ENCODE assay signal across 8 mouse cellular contexts in genomic region chr1:88258881-88259642, GRCm38 (mm10). TPM values are rescaled to one million over a fixed set of nuclear protein-coding genes. Genes with fewer than 3 reads are reported as not detected.
A peak's percentile ranks its signal among the peaks of the same experiment; 100 is the strongest.
DNase-seq lines count a peak whose midpoint lies in the region; ATAC-seq and TF ChIP-seq lines count a peak whose summit lies in the region.

No protein-coding gene starts in this region.

- TF ChIP-seq POLR2A in cerebellum, adult 2 months (IDR thresholded peaks at IDR 0.05; ENCODE audit: borderline replicate concordance, insufficient read depth, low read length), result no peak

- peaks cover 58% of the 10 kb centered on the region for H3K9me3 ChIP-seq in midbrain, embryonic 11.5 days (ENCODE audit: control insufficient read depth, low read length)
- H3K9me3 ChIP-seq in midbrain, embryonic 13.5 days, result peaks cover 49% of the 10 kb centered on the region
- peaks cover 48% of the 10 kb centered on the region for H3K9me3 ChIP-seq in midbrain, postnatal 0 days (ENCODE audit: low read length)

- WGBS in cerebellum, adult 2 months, result 53% methylated on average over 8 of the region's 8 CpGs
- WGBS in midbrain, embryonic 11.5 days, result 82% methylated on average over 8 of the region's 8 CpGs
- 79% methylated on average over 8 of the region's 8 CpGs for WGBS in midbrain, embryonic 13.5 days
- 79% methylated on average over 8 of the region's 8 CpGs for WGBS in midbrain, postnatal 0 days

- H3K4me3 ChIP-seq in cerebellum, adult 2 months (replicated peaks; ENCODE audit: insufficient read depth, low read depth, low read length), result no peak overlapping the region
- no peak overlapping the region for H3K4me3 ChIP-seq in midbrain, embryonic 11.5 days (ENCODE audit: low read depth, low read length)
- no peak overlapping the region for H3K4me3 ChIP-seq in midbrain, embryonic 13.5 days (replicated peaks)
- no peak overlapping the region for H3K4me3 ChIP-seq in midbrain, postnatal 0 days (ENCODE audit: low read depth, low read length)

- H3K9ac ChIP-seq in midbrain, embryonic 11.5 days (ENCODE audit: low read length), result no peak overlapping the region
- H3K9ac ChIP-seq in midbrain, embryonic 13.5 days (replicated peaks), result no peak overlapping the region
- peak overlapping the region; percentile 3 for H3K9ac ChIP-seq in midbrain, postnatal 0 days (replicated peaks; ENCODE audit: low read length, poor library complexity, severe bottlenecking)

- no peaks in the 10 kb centered on the region for H3K27me3 ChIP-seq in cerebellum, adult 2 months (ENCODE audit: control insufficient read depth, insufficient read depth, low read length)
- H3K27me3 ChIP-seq in midbrain, embryonic 11.5 days (ENCODE audit: control insufficient read depth, insufficient read depth, low read length), result no peaks in the 10 kb centered on the region
- H3K27me3 ChIP-seq in midbrain, embryonic 13.5 days, result no peaks in the 10 kb centered on the region
- H3K27me3 ChIP-seq in midbrain, postnatal 0 days (ENCODE audit: insufficient read depth, low read length), result no peaks in the 10 kb centered on the region

- peaks cover 30% of the 10 kb centered on the region for H3K4me1 ChIP-seq in cerebellum, adult 2 months (ENCODE audit: control insufficient read depth, insufficient read depth, low read length)
- no peaks in the 10 kb centered on the region for H3K4me1 ChIP-seq in midbrain, embryonic 11.5 days (ENCODE audit: control insufficient read depth, insufficient read depth, low read length)
- no peaks in the 10 kb centered on the region for H3K4me1 ChIP-seq in midbrain, embryonic 13.5 days (replicated peaks)
- no peaks in the 10 kb centered on the region for H3K4me1 ChIP-seq in midbrain, postnatal 0 days (ENCODE audit: insufficient read depth, low read length)

- peak; percentile 6; the same call in 1 of the 2 replicates for ATAC-seq in midbrain, embryonic 11.5 days (ENCODE audit: low FRiP score)
- ATAC-seq in midbrain, embryonic 13.5 days, result no peak
- peak; percentile 2 to 12; a peak in 3 of 4 replicates for ATAC-seq in hematopoietic stem cell, adult 5-6 weeks (replicated peaks in 1 of 2; ENCODE audit: insufficient read depth in 1 of 2, low FRiP score in 2 of 2, low TSS enrichment in 1 of 2, low read depth in 1 of 2, poor library complexity in 2 of 2, severe bottlenecking in 2 of 2)
- ATAC-seq in midbrain, postnatal 0 days (ENCODE audit: low FRiP score), result no peak
- no peak for ATAC-seq in erythroblast, adult 5-6 weeks (replicated peaks; ENCODE audit: low FRiP score, poor library complexity, severe bottlenecking)

- TF ChIP-seq CTCF in cerebellum, adult 2 months (IDR thresholded peaks at IDR 0.05; ENCODE audit: borderline replicate concordance, insufficient read depth, low read depth, low read length), result no peak
- TF ChIP-seq CTCF in midbrain, postnatal 0 days (IDR thresholded peaks at IDR 0.05), result no peak

- peak; percentile 83 for DNase-seq in cerebellum, postnatal 14 days
- DNase-seq in cerebellum, adult 2 months, result no peak
- no peak for DNase-seq in midbrain, embryonic 11.5 days (ENCODE audit: low spot score, missing footprints)
- peak; percentile 79 for DNase-seq in midbrain, postnatal 0 days (ENCODE audit: low spot score)
- DNase-seq in layer of hippocampus, adult 11-12 months (ENCODE audit: low spot score), result no peak

- H3K27ac ChIP-seq in cerebellum, adult 2 months (ENCODE audit: insufficient read depth, low read length), result no peak overlapping the region
- no peak overlapping the region for H3K27ac ChIP-seq in midbrain, embryonic 11.5 days (ENCODE audit: low read depth, low read length)
- no peak overlapping the region; the same call in 1 of the 2 replicates for H3K27ac ChIP-seq in midbrain, embryonic 13.5 days
- no peak overlapping the region for H3K27ac ChIP-seq in midbrain, postnatal 0 days (ENCODE audit: low read depth, low read length)

- no peak overlapping the region for H3K4me2 ChIP-seq in midbrain, embryonic 11.5 days
- H3K4me2 ChIP-seq in midbrain, embryonic 13.5 days (replicated peaks), result no peak overlapping the region
- H3K4me2 ChIP-seq in midbrain, postnatal 0 days (ENCODE audit: low read depth, low read length, poor library complexity, severe bottlenecking), result no peak overlapping the region

- H3K36me3 ChIP-seq in midbrain, embryonic 11.5 days (ENCODE audit: control insufficient read depth, insufficient read depth, low read length), result peaks cover 33% of the 10 kb centered on the region
- H3K36me3 ChIP-seq in midbrain, embryonic 13.5 days, result peaks cover 51% of the 10 kb centered on the region
- peaks cover 49% of the 10 kb centered on the region for H3K36me3 ChIP-seq in midbrain, postnatal 0 days (ENCODE audit: insufficient read depth, low read length)

RNA-seq across cellular contexts. Expression of gene Hjurp, which starts 18.4 kb away (rescaled TPM):
- polyA plus RNA-seq in cerebellum, adult 2 months (2012; rRNA removed), result 79.1 and 80.4 TPM in 2 replicates
- polyA plus RNA-seq in midbrain, embryonic 11.5 days (2014; fragmentation: Nextera tagmentation; extraction: Ambion mirVana), result 135 TPM in 2 replicates
- polyA plus RNA-seq in midbrain, embryonic 13.5 days (2015; fragmentation: Nextera tagmentation; extraction: Ambion mirVana), result 107 and 110 TPM in 2 replicates
- total RNA-seq in hematopoietic stem cell, adult 5-6 weeks (2017), result 206 and 220 TPM in 2 replicates
- total RNA-seq in midbrain, postnatal 0 days (2014; rRNA removed), result 88.0 and 96.8 TPM in 2 replicates
- polyA plus RNA-seq in midbrain, postnatal 0 days (2015; fragmentation: Nextera tagmentation; extraction: Ambion mirVana), result 42.3 and 45.9 TPM in 2 replicates
- 66.9 and 89.5 TPM in 2 replicates for total RNA-seq in erythroblast, adult 5-6 weeks (2015; ENCODE audit: low replicate concordance)
- 110 and 133 TPM in 2 replicates for total RNA-seq in erythroblast, adult 5-6 weeks (2017; ENCODE audit: low replicate concordance)

RNA-seq across cellular contexts. Expression of gene Trpm8, which starts 18.4 kb away (rescaled TPM):
- polyA plus RNA-seq in cerebellum, adult 2 months (2012; rRNA removed), result 0.48 and 0.49 TPM in 2 replicates
- not detected in 2 replicates for polyA plus RNA-seq in midbrain, embryonic 11.5 days (2014; fragmentation: Nextera tagmentation; extraction: Ambion mirVana)
- polyA plus RNA-seq in midbrain, embryonic 13.5 days (2015; fragmentation: Nextera tagmentation; extraction: Ambion mirVana), result 0.04 TPM in 1 of 2 replicates, not detected in the other
- not detected in 2 replicates for total RNA-seq in hematopoietic stem cell, adult 5-6 weeks (2017)
- total RNA-seq in midbrain, postnatal 0 days (2014; rRNA removed), result 1.2 TPM in 2 replicates
- 0.21 and 0.29 TPM in 2 replicates for polyA plus RNA-seq in midbrain, postnatal 0 days (2015; fragmentation: Nextera tagmentation; extraction: Ambion mirVana)
- total RNA-seq in erythroblast, adult 5-6 weeks (2015; ENCODE audit: low replicate concordance), result not detected in 2 replicates
- not detected in 2 replicates for total RNA-seq in erythroblast, adult 5-6 weeks (2017; ENCODE audit: low replicate concordance)

RNA-seq across cellular contexts. Expression of gene Mroh2a, which starts 32.3 kb away (rescaled TPM):
- 0.25 and 0.43 TPM in 2 replicates for polyA plus RNA-seq in cerebellum, adult 2 months (2012; rRNA removed)
- polyA plus RNA-seq in midbrain, embryonic 11.5 days (2014; fragmentation: Nextera tagmentation; extraction: Ambion mirVana), result 1.6 and 1.7 TPM in 2 replicates
- 0.68 and 1.0 TPM in 2 replicates for polyA plus RNA-seq in midbrain, embryonic 13.5 days (2015; fragmentation: Nextera tagmentation; extraction: Ambion mirVana)
- total RNA-seq in hematopoietic stem cell, adult 5-6 weeks (2017), result 0.05 and 0.44 TPM in 2 replicates
- total RNA-seq in midbrain, postnatal 0 days (2014; rRNA removed), result not detected in 2 replicates
- polyA plus RNA-seq in midbrain, postnatal 0 days (2015; fragmentation: Nextera tagmentation; extraction: Ambion mirVana), result 0.56 and 1.2 TPM in 2 replicates
- total RNA-seq in erythroblast, adult 5-6 weeks (2015; ENCODE audit: low replicate concordance), result 1.7 TPM in 1 of 2 replicates, not detected in the other
- total RNA-seq in erythroblast, adult 5-6 weeks (2017; ENCODE audit: low replicate concordance), result 0.17 and 0.70 TPM in 2 replicates

RNA-seq across cellular contexts. Expression of gene Ugt1a1, which starts 47.3 kb away (rescaled TPM):
- not detected in 2 replicates for polyA plus RNA-seq in cerebellum, adult 2 months (2012; rRNA removed)
- polyA plus RNA-seq in midbrain, embryonic 11.5 days (2014; fragmentation: Nextera tagmentation; extraction: Ambion mirVana), result not detected in 2 replicates
- not detected in 2 replicates for polyA plus RNA-seq in midbrain, embryonic 13.5 days (2015; fragmentation: Nextera tagmentation; extraction: Ambion mirVana)
- not detected in 2 replicates for total RNA-seq in hematopoietic stem cell, adult 5-6 weeks (2017)
- not detected in 2 replicates for total RNA-seq in midbrain, postnatal 0 days (2014; rRNA removed)
- not detected in 2 replicates for polyA plus RNA-seq in midbrain, postnatal 0 days (2015; fragmentation: Nextera tagmentation; extraction: Ambion mirVana)
- total RNA-seq in erythroblast, adult 5-6 weeks (2015; ENCODE audit: low replicate concordance), result not detected in 2 replicates
- total RNA-seq in erythroblast, adult 5-6 weeks (2017; ENCODE audit: low replicate concordance), result 0.70 and 1.0 TPM in 2 replicates

RNA-seq across cellular contexts. Expression of gene Dnajb3, which starts 53.5 kb away (rescaled TPM):
- 2.9 and 3.5 TPM in 2 replicates for polyA plus RNA-seq in cerebellum, adult 2 months (2012; rRNA removed)
- 13.4 and 15.4 TPM in 2 replicates for polyA plus RNA-seq in midbrain, embryonic 11.5 days (2014; fragmentation: Nextera tagmentation; extraction: Ambion mirVana)
- polyA plus RNA-seq in midbrain, embryonic 13.5 days (2015; fragmentation: Nextera tagmentation; extraction: Ambion mirVana), result 13.9 and 16.2 TPM in 2 replicates
- total RNA-seq in hematopoietic stem cell, adult 5-6 weeks (2017), result 0.25 TPM in 1 of 2 replicates, not detected in the other
- 5.5 and 6.9 TPM in 2 replicates for total RNA-seq in midbrain, postnatal 0 days (2014; rRNA removed)
- 11.8 and 12.5 TPM in 2 replicates for polyA plus RNA-seq in midbrain, postnatal 0 days (2015; fragmentation: Nextera tagmentation; extraction: Ambion mirVana)
- 5.6 and 20.9 TPM in 2 replicates for total RNA-seq in erythroblast, adult 5-6 weeks (2015; ENCODE audit: low replicate concordance)
- total RNA-seq in erythroblast, adult 5-6 weeks (2017; ENCODE audit: low replicate concordance), result 5.4 and 9.1 TPM in 2 replicates

Comparison
In these comparisons a context has a peak if more than half of its experiments do, and no peak if none do; other contexts are left out.
1. DNase-seq: peak in cerebellum, postnatal 14 days (2 of 2) and midbrain, postnatal 0 days (single experiment); none in cerebellum, adult 2 months (0 of 2), midbrain, embryonic 11.5 days (single experiment) and layer of hippocampus, adult 11-12 months (single experiment).
2. ATAC-seq: peak in midbrain, embryonic 11.5 days (single experiment) and hematopoietic stem cell, adult 5-6 weeks (2 of 2); none in midbrain, embryonic 13.5 days (single experiment), midbrain, postnatal 0 days (single experiment) and erythroblast, adult 5-6 weeks (single experiment).